Mouse (Mus musculus) naive thymus-derived CD4-positive, alpha-beta T cell, adult 2 months (primary cell): Measurements from ENCODE around the gene Zkscan2.

Source experiments
- DNase-seq: peaks from one replicate; pipeline ENCODE4 v3.0.0-alpha.2; 2011; ENCODE audit warnings: low read depth

The Zkscan2 gene

GRCm38 (mm10) chr7:123431206-123431605 lies 69.0 kb downstream of the Zkscan2 start:
- DNase-seq, result no peak

GRCm38 (mm10) chr7:123430411-123430705 lies 69.9 kb downstream of the Zkscan2 start:
- DNase-seq, result no peak

- no peak for DNase-seq
Measured at GRCm38 (mm10) chr7:123429624-123430410, 70.4 kb downstream of the Zkscan2 start.
